Comparison of ENCODE assay signal across 8 mouse cellular contexts in genomic region chr2:127722176-127722892, GRCm38 (mm10). TPM values are rescaled to one million over a fixed set of nuclear protein-coding genes. Genes with fewer than 3 reads are reported as not detected.
DNase-seq lines count a peak whose midpoint lies in the region; ATAC-seq and TF ChIP-seq lines count a peak whose summit lies in the region.

No protein-coding gene starts in this region.

- TF ChIP-seq POLR2A in lung, adult 2 months (IDR thresholded peaks at IDR 0.05; ENCODE audit: borderline replicate concordance, extremely low read depth, low read depth, low read length) = no peak

- no peaks in the 10 kb centered on the region for H3K36me3 ChIP-seq in hindbrain, embryonic 14.5 days (replicated peaks; ENCODE audit: control insufficient read depth, insufficient read depth)
- no peaks in the 10 kb centered on the region for H3K36me3 ChIP-seq in midbrain, embryonic 13.5 days

- H3K4me1 ChIP-seq in hindbrain, embryonic 14.5 days (replicated peaks; ENCODE audit: control insufficient read depth, insufficient read depth, low read length) = no peaks in the 10 kb centered on the region
- peaks cover 11% of the 10 kb centered on the region; the same call in 1 of the 2 replicates for H3K4me1 ChIP-seq in lung, adult 2 months (ENCODE audit: control insufficient read depth, insufficient read depth, low read length)
- no peaks in the 10 kb centered on the region for H3K4me1 ChIP-seq in midbrain, embryonic 13.5 days (replicated peaks)

- no peaks in the 10 kb centered on the region for H3K9me3 ChIP-seq in hindbrain, embryonic 14.5 days (ENCODE audit: control insufficient read depth, low read length)
- H3K9me3 ChIP-seq in midbrain, embryonic 13.5 days = no peaks in the 10 kb centered on the region

- H3K27me3 ChIP-seq in hindbrain, embryonic 14.5 days (ENCODE audit: control insufficient read depth, insufficient read depth, low read length) = no peaks in the 10 kb centered on the region
- no peaks in the 10 kb centered on the region for H3K27me3 ChIP-seq in midbrain, embryonic 13.5 days

- peak; percentile 90 for DNase-seq in adipocyte (ENCODE audit: low spot score)
- peak; percentile 39 to 49 for DNase-seq in frontal cortex, postnatal 14 days (ENCODE audit: low spot score in 2 of 2)
- DNase-seq in hindbrain, embryonic 14.5 days (ENCODE audit: low spot score) = peak; percentile 66
- peak; percentile 54 for DNase-seq in layer of hippocampus, adult 9-11 months
- peak; percentile 91 for DNase-seq in lung, adult 2 months
- peak; percentile 67 for DNase-seq in skeletal muscle tissue, adult 2 months (ENCODE audit: low read depth, low spot score)

- ATAC-seq in cerebellum, adult (ENCODE audit: insufficient number of reproducible peaks, low FRiP score, low TSS enrichment) = peak; percentile 96
- peak; percentile 40; the same call in 1 of the 2 replicates for ATAC-seq in hindbrain, embryonic 14.5 days (ENCODE audit: low FRiP score)
- ATAC-seq in midbrain, embryonic 13.5 days = no peak

- TF ChIP-seq CTCF in lung, adult 2 months (IDR thresholded peaks at IDR 0.05; ENCODE audit: insufficient read depth, low read length) = no peak

- no peak overlapping the region for H3K4me3 ChIP-seq in hindbrain, embryonic 14.5 days (replicated peaks; ENCODE audit: low read length)
- no peak overlapping the region for H3K4me3 ChIP-seq in lung, adult 2 months (replicated peaks; ENCODE audit: extremely low read depth, low read depth, low read length)
- no peak overlapping the region for H3K4me3 ChIP-seq in midbrain, embryonic 13.5 days (replicated peaks)

- no peak overlapping the region for H3K27ac ChIP-seq in hindbrain, embryonic 14.5 days
- H3K27ac ChIP-seq in midbrain, embryonic 13.5 days = no peak overlapping the region

- no peak overlapping the region for H3K4me2 ChIP-seq in hindbrain, embryonic 14.5 days (replicated peaks)
- no peak overlapping the region for H3K4me2 ChIP-seq in midbrain, embryonic 13.5 days (replicated peaks)

- H3K9ac ChIP-seq in hindbrain, embryonic 14.5 days = no peak overlapping the region
- H3K9ac ChIP-seq in midbrain, embryonic 13.5 days (replicated peaks) = no peak overlapping the region

- WGBS in hindbrain, embryonic 14.5 days = 61% methylated on average over 7 of the region's 7 CpGs
- WGBS in lung, adult 2 months = 22% methylated on average over 7 of the region's 7 CpGs
- 65% methylated on average over 7 of the region's 7 CpGs for whole genome bisulfite sequencing in midbrain, embryonic 13.5 days

RNA-seq across cellular contexts. Expression of gene Mall, which starts 7.4 kb away (rescaled TPM):
- polyA plus RNA-seq in hindbrain, embryonic 14.5 days (2014; fragmentation: Nextera tagmentation; extraction: Ambion mirVana) = 1.3 and 1.4 TPM in 2 replicates
- polyA plus RNA-seq in lung, adult 2 months (2012; rRNA removed) = 11.4 and 28.6 TPM in 2 replicates
- 0.61 and 0.82 TPM in 2 replicates for polyA plus RNA-seq in midbrain, embryonic 13.5 days (2015; fragmentation: Nextera tagmentation; extraction: Ambion mirVana)
